Mouse (Mus musculus): Measurements from ENCODE around the gene Golgb1. TPM values are rescaled to one million over a fixed set of nuclear protein-coding genes. Genes with fewer than 3 reads are reported as not detected.
A peak's percentile ranks its signal among the peaks of the same experiment; 100 is the strongest.

The Golgb1 gene
- polyA plus RNA-seq, 1 experiment from 2014 or later = 73.7 TPM

DNA sequence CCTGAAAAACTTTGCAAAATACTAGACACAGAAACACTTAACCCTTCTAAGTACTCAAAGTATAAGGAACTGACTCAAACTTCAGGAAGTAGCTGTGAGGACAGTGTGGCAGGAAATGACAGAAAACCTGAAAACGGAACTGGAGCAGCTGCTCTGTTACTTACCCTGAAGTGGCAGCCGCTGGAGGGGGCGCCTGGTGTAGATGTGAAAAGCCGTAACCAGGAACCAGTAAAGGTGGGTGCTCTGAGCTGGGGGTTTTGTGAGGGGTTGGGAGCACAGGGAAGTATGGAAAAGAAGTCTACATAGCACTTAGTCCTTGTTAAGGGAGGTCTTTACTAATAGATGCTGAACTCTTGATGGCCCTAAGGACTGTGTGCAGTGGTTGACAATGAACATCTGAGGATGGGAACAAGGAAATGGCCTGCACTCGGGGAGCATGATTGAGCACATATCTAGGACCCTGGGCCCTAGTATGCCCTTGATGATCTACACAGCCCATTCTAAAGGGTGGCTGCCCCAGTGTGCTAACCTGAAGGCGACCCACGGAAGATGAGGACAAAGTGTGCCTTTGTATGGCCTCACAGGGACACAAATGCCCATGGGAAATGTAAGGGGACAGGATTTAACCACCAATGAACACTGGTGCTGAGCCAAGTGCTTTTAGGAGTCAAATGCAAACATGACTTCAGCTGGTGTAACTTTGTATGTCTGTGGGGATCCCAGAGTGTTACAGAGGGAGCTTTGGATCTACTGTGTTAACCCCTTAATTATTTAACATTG is 60.1 kb downstream of the Golgb1 start, which contains the start of gene Hcls1:
Hcls1 (plus strand) TSS at position 143 of the 780 bp plus-strand sequence.
- H3K27ac ChIP-seq (ENCODE audit: low read depth, low read length) = peak within 1 kb of the TSS; percentile 72
- H3K9me3 ChIP-seq (ENCODE audit: control insufficient read depth) = no peaks in the 10 kb centered on the region
- H3K9ac ChIP-seq (ENCODE audit: low read depth, low read length) = no peak within 1 kb of the TSS
- H3K36me3 ChIP-seq (ENCODE audit: control insufficient read depth, insufficient read depth) = peaks cover 30% of the 10 kb centered on the region
- H3K4me1 ChIP-seq (replicated peaks; ENCODE audit: control insufficient read depth, insufficient read depth, low read length) = no peaks in the 10 kb centered on the region
- H3K4me3 ChIP-seq (ENCODE audit: low read depth, low read length) = peak within 1 kb of the TSS; percentile 6; the same call in 1 of the 2 replicates
- no peak for TF ChIP-seq CTCF (IDR thresholded peaks at IDR 0.05; ENCODE audit: low read depth)
- 59% methylated on average over 7 of the region's 7 CpGs for WGBS
- ATAC-seq = 0 out of 2 replicates have a peak, but pooled peaks have one; percentile 26
- no peaks in the 10 kb centered on the region for H3K27me3 ChIP-seq (replicated peaks; ENCODE audit: control insufficient read depth, insufficient read depth, low read length)
- peak within 1 kb of the TSS; percentile 40 for H3K4me2 ChIP-seq (replicated peaks; ENCODE audit: low read depth)

DNA sequence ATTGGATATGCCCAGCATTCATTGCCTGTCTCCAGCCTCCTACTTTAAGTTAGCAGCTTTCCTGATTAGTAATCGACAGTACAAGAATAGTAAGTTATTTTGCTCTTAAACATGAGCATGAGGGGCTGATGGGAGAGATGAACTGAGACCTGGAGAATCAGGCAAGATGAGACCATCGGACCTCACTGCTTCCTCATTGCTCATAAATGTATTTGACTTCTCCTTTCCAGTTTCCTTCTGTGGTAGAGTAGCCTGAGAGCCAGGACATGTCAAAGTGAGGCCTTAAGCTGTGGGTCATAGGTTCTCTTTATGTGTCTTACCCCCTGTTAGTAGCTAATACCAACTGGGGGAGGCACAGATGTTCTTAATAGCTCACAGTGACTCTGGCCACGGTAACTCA is 60.9 kb downstream of the Golgb1 start:
- H3K27me3 ChIP-seq (replicated peaks; ENCODE audit: control insufficient read depth, insufficient read depth, low read length) = no peaks in the 10 kb centered on the region
- no peaks in the 10 kb centered on the region for H3K4me1 ChIP-seq (replicated peaks; ENCODE audit: control insufficient read depth, insufficient read depth, low read length)
- H3K9me3 ChIP-seq (ENCODE audit: control insufficient read depth) = no peaks in the 10 kb centered on the region
- no peak overlapping the region for H3K4me3 ChIP-seq (ENCODE audit: low read depth, low read length)
- H3K27ac ChIP-seq (ENCODE audit: low read depth, low read length) = no peak overlapping the region
- no peak overlapping the region for H3K9ac ChIP-seq (ENCODE audit: low read depth, low read length)
- 84% methylated on average over 3 of the region's 3 CpGs for WGBS
- TF ChIP-seq CTCF (IDR thresholded peaks at IDR 0.05; ENCODE audit: low read depth) = no peak
- ATAC-seq = no peak
- 0 out of 2 replicates have a peak overlapping the region, but pooled peaks have one; percentile 40 for H3K4me2 ChIP-seq (replicated peaks; ENCODE audit: low read depth)
- H3K36me3 ChIP-seq (ENCODE audit: control insufficient read depth, insufficient read depth) = peaks cover 22% of the 10 kb centered on the region

DNA sequence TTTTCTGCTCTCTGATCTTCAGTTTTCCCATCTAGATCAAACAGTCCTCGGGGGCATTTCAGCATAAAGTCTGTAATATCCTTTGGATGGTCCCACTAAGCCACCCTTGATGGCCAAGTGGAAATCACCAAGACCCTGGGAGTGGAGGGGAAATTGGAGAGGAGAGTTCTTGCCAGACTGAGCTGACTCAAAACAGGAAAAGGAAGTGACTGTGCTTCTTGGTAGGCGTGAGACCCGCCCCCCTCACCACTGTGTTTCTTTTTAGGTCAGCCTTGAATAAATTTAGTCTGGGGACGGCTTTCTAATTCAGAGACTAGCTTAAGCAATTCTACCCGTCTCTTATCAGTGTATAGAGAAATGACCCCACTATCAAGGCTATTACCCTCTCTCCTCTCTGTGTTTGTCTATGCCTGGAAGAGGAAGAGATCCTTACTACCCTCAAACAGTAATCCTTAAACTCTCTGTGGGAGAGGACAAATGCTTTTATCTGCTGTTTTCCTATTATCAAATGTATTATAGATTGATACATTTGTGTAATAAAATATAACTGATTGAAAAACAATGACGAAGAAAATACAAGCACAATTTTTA is 66.3 kb downstream of the Golgb1 start:
- 51% methylated on average over 6 of the region's 6 CpGs for WGBS
- Histone ChIP-seq H3K27ac (ENCODE audit: low read depth, low read length) (no peak overlapping the region), H3K4me1 (replicated peaks; ENCODE audit: control insufficient read depth, insufficient read depth, low read length) (no peaks in the 10 kb centered on the region), H3K4me3 (ENCODE audit: low read depth, low read length) (no peak overlapping the region), H3K9me3 (ENCODE audit: control insufficient read depth) (no peaks in the 10 kb centered on the region), H3K9ac (ENCODE audit: low read depth, low read length) (no peak overlapping the region), H3K36me3 (ENCODE audit: control insufficient read depth, insufficient read depth) (no peaks in the 10 kb centered on the region), H3K27me3 (replicated peaks; ENCODE audit: control insufficient read depth, insufficient read depth, low read length) (no peaks in the 10 kb centered on the region), H3K4me2 (replicated peaks; ENCODE audit: low read depth) (no peak overlapping the region)
- no peak for TF ChIP-seq CTCF (IDR thresholded peaks at IDR 0.05; ENCODE audit: low read depth)
- ATAC-seq = no peak

DNA sequence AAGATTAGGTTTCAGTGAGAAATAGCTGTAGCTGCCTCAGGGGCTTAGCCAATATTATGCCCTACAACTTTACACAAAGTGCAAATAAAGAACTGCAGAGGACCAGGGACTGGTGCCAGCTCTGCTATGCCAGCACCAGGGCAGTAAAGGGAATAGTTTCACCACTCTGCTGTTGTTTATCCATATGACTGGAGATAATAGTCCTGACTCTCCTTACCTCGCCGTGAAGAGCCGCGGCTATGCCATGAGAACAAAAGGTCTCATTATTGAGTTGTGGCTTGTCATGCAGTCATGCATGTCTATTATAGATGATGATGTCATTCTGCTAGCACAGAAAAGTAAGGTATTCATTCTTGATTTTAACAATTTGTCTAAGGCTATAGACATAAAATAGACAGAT is 67.0 kb downstream of the Golgb1 start:
- no peak overlapping the region for H3K27ac ChIP-seq (ENCODE audit: low read depth, low read length)

DNA sequence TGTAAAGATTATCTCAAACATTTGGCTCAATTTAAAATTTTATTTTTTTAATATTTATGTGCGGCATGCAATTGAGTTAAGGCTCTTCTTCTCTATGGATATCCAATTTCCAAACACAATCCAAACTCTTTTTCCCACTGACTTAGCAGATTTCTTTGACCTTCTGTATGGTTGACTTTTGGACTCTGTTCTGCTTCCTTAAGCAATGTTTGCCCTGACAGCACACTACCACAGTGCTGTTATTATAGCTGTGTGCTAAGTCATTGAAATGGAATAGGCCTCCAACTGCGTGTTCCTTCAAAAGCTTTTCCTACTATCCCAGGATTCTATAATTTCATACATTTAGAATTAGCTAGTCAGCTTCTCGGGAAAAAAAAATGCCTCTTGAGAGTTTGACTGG is 68.7 kb downstream of the Golgb1 start:
- no peak overlapping the region for H3K9ac ChIP-seq (ENCODE audit: low read depth, low read length)
- no peaks in the 10 kb centered on the region for H3K36me3 ChIP-seq (ENCODE audit: control insufficient read depth, insufficient read depth)
- no peak overlapping the region for H3K4me2 ChIP-seq (replicated peaks; ENCODE audit: low read depth)
- no peak for ATAC-seq
- no peaks in the 10 kb centered on the region for H3K27me3 ChIP-seq (replicated peaks; ENCODE audit: control insufficient read depth, insufficient read depth, low read length)
- TF ChIP-seq CTCF (IDR thresholded peaks at IDR 0.05; ENCODE audit: low read depth) = no peak
- WGBS = 79% methylated on average over 3 of the region's 3 CpGs
- H3K4me1 ChIP-seq (replicated peaks; ENCODE audit: control insufficient read depth, insufficient read depth, low read length) = no peaks in the 10 kb centered on the region
- no peak overlapping the region for H3K4me3 ChIP-seq (ENCODE audit: low read depth, low read length)
- no peak overlapping the region for H3K27ac ChIP-seq (ENCODE audit: low read depth, low read length)
- no peaks in the 10 kb centered on the region for H3K9me3 ChIP-seq (ENCODE audit: control insufficient read depth)

More for the DNA sequence above, 67.0 kb downstream of the Golgb1 start:
- no peak for TF ChIP-seq CTCF (IDR thresholded peaks at IDR 0.05; ENCODE audit: low read depth)
- Histone ChIP-seq H3K36me3 (ENCODE audit: control insufficient read depth, insufficient read depth) (no peaks in the 10 kb centered on the region), H3K9me3 (ENCODE audit: control insufficient read depth) (no peaks in the 10 kb centered on the region), H3K4me2 (replicated peaks; ENCODE audit: low read depth) (no peak overlapping the region), H3K27me3 (replicated peaks; ENCODE audit: control insufficient read depth, insufficient read depth, low read length) (no peaks in the 10 kb centered on the region), H3K9ac (ENCODE audit: low read depth, low read length) (no peak overlapping the region), H3K4me3 (ENCODE audit: low read depth, low read length) (no peak overlapping the region), H3K4me1 (replicated peaks; ENCODE audit: control insufficient read depth, insufficient read depth, low read length) (no peaks in the 10 kb centered on the region)
- ATAC-seq = no peak
- WGBS = 64% methylated on average over 4 of the region's 4 CpGs

DNA sequence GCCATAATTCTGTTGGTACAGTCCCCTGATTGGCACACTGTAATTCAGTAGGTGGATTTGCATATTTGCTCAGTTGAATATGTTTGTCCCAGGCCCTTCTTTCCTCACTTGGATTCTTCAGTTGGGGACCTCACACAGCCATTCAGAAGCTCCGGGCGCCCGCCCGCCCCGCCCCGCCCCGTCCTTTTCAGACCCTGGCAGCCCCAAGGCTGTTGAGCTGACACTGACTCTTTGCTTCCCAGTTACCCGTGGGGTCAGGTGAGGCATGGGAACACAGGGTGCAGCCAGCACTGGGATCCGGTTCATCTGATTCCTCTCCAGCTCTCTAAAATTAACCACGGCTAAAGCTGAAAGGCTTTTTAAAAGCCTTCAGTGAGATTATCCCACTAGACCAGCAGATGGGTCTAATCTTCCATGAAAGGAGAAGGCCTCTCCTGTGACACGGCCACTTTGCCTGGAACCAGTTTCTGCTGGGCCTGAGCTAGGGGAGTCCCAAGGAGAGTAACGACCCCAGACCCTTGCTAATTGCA is 70.0 kb downstream of the Golgb1 start:
- 63% methylated on average over 12 of the region's 12 CpGs for WGBS
- no peaks in the 10 kb centered on the region for H3K4me1 ChIP-seq (replicated peaks; ENCODE audit: control insufficient read depth, insufficient read depth, low read length)
- no peak; the same call in 1 of the 2 replicates for ATAC-seq

More for the DNA sequence above, 70.0 kb downstream of the Golgb1 start:
- H3K4me2 ChIP-seq (replicated peaks; ENCODE audit: low read depth) = no peak overlapping the region
- no peak overlapping the region for H3K27ac ChIP-seq (ENCODE audit: low read depth, low read length)
- H3K27me3 ChIP-seq (replicated peaks; ENCODE audit: control insufficient read depth, insufficient read depth, low read length) = no peaks in the 10 kb centered on the region
- no peak overlapping the region for H3K4me3 ChIP-seq (ENCODE audit: low read depth, low read length)
- no peak for TF ChIP-seq CTCF (IDR thresholded peaks at IDR 0.05; ENCODE audit: low read depth)
- H3K9ac ChIP-seq (ENCODE audit: low read depth, low read length) = no peak overlapping the region
- no peaks in the 10 kb centered on the region for H3K36me3 ChIP-seq (ENCODE audit: control insufficient read depth, insufficient read depth)
- no peaks in the 10 kb centered on the region for H3K9me3 ChIP-seq (ENCODE audit: control insufficient read depth)
